ENCODE assay signal across 15 mouse cellular contexts in the genomic region with DNA sequence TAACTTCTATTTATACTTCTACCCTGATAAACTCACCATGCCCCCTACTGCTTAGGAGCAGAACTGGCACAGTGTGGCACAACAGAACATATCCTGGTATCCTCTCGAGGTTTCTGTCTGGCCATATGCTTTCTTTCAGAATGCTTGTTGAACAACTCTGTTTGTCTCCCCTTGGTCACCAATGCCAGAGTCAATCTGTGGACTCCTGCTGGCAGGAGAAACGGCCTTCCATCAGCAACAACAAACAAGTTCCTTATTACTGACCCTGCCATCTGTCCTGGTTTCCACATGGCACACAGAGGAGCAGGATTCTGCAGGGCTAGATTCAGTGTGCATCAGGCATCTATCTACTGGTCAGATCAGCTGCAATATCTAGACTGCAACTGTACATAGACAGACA.
DNase-seq lines count a peak whose midpoint lies in the region; ATAC-seq and TF ChIP-seq lines count a peak whose summit lies in the region.
"Had no signal": no experiment of that assay in that cellular context is flagged by ENCODE, and none has a peak within 500 bp of the region (broad histone marks: within the 10 kb centered on the region; RNA-seq: fewer than 3 reads in every experiment).

No protein-coding gene starts in this region.

- H3K9ac ChIP-seq in forebrain, embryonic 16.5 days (replicated peaks; ENCODE audit: low read depth, low read length): no peak overlapping the region
- no peak overlapping the region for H3K9ac ChIP-seq in kidney, embryonic 14.5 days (ENCODE audit: low read depth, low read length)
- H3K9ac ChIP-seq: heart, embryonic 13.5 days had no signal

- peak; percentile 61 for ATAC-seq in forebrain, embryonic 16.5 days
- ATAC-seq in kidney, embryonic 14.5 days (ENCODE audit: low FRiP score, low TSS enrichment): no peak
- ATAC-seq: midbrain, embryonic 16.5 days had no signal

- no peak overlapping the region for H3K4me3 ChIP-seq in layer of hippocampus, adult 2 months
- H3K4me3 ChIP-seq in cerebellum, adult 2 months (replicated peaks; ENCODE audit: insufficient read depth, low read depth, low read length): no peak overlapping the region
- H3K4me3 ChIP-seq in forebrain, embryonic 16.5 days (replicated peaks; ENCODE audit: low read length): no peak overlapping the region
- H3K4me3 ChIP-seq in limb, embryonic 10.5 days: no peak overlapping the region
- H3K4me3 ChIP-seq in kidney, embryonic 14.5 days (ENCODE audit: low read length): no peak overlapping the region
- H3K4me3 ChIP-seq: embryonic facial prominence, embryonic 10.5 days; heart, embryonic 13.5 days had no signal

- TF ChIP-seq POLR2A in cerebellum, adult 2 months (IDR thresholded peaks at IDR 0.05; ENCODE audit: borderline replicate concordance, insufficient read depth, low read length): no peak

- peak; percentile 11 for DNase-seq in adrenal gland, adult 2 months
- DNase-seq in adrenal gland, postnatal 4 days (ENCODE audit: low spot score in 2 of 2): no peak
- peak in 1 of 2 experiments; percentile 3 for DNase-seq in layer of hippocampus, adult 2 months (ENCODE audit: low spot score in 2 of 2)
- no peak for DNase-seq in layer of hippocampus, postnatal 25 days (ENCODE audit: extremely low spot score in 1 of 2, low spot score in 1 of 2)
- DNase-seq in cerebellum, adult 2 months: peak; percentile 66 to 88
- no peak for DNase-seq in limb, embryonic 10.5 days (ENCODE audit: low spot score)
- DNase-seq: gastrocnemius, postnatal 14 days; kidney, postnatal 25 days; right cerebral cortex, adult 18-20 months had no signal

- 4% methylated on average over 2 of the region's 2 CpGs for WGBS in cerebellum, adult 2 months
- 47% methylated on average over 2 of the region's 2 CpGs for WGBS in forebrain, embryonic 16.5 days
- 72% methylated on average over 2 of the region's 2 CpGs for WGBS in limb, embryonic 10.5 days
- WGBS in kidney, embryonic 14.5 days: 59% methylated on average over 2 of the region's 2 CpGs

- no peak overlapping the region for H3K4me2 ChIP-seq in forebrain, embryonic 16.5 days (ENCODE audit: low read length)
- H3K4me2 ChIP-seq in kidney, embryonic 14.5 days (replicated peaks; ENCODE audit: low read depth, low read length): no peak overlapping the region
- H3K4me2 ChIP-seq: heart, embryonic 13.5 days; liver, embryonic 11.5 days had no signal

- peaks cover 10% of the 10 kb centered on the region for H3K4me1 ChIP-seq in cerebellum, adult 2 months (ENCODE audit: control insufficient read depth, insufficient read depth, low read length)
- H3K4me1 ChIP-seq in forebrain, embryonic 16.5 days (replicated peaks; ENCODE audit: control insufficient read depth, insufficient read depth, low read length): no peaks in the 10 kb centered on the region
- no peaks in the 10 kb centered on the region for H3K4me1 ChIP-seq in limb, embryonic 10.5 days
- no peaks in the 10 kb centered on the region for H3K4me1 ChIP-seq in kidney, embryonic 14.5 days (ENCODE audit: control insufficient read depth, insufficient read depth, low read length)
- H3K4me1 ChIP-seq: heart, embryonic 13.5 days had no signal

- H3K36me3 ChIP-seq in forebrain, embryonic 16.5 days (ENCODE audit: control insufficient read depth, insufficient read depth): no peaks in the 10 kb centered on the region
- no peaks in the 10 kb centered on the region for H3K36me3 ChIP-seq in limb, embryonic 10.5 days
- H3K36me3 ChIP-seq in kidney, embryonic 14.5 days (ENCODE audit: control insufficient read depth, insufficient read depth, low read length): no peaks in the 10 kb centered on the region
- H3K36me3 ChIP-seq: embryonic facial prominence, embryonic 10.5 days; heart, embryonic 13.5 days had no signal

- H3K9me3 ChIP-seq in forebrain, embryonic 16.5 days (ENCODE audit: control insufficient read depth, low read length): no peaks in the 10 kb centered on the region
- H3K9me3 ChIP-seq in limb, embryonic 10.5 days (replicated peaks): no peaks in the 10 kb centered on the region
- H3K9me3 ChIP-seq in kidney, embryonic 14.5 days (ENCODE audit: control insufficient read depth, low read length): no peaks in the 10 kb centered on the region
- H3K9me3 ChIP-seq: embryonic facial prominence, embryonic 10.5 days; heart, embryonic 13.5 days had no signal

- peak; percentile 69 for TF ChIP-seq CTCF in layer of hippocampus, adult 2 months (conservative IDR thresholded peaks at IDR 0.05)
- peak; percentile 32; the same call in 1 of the 2 replicates for TF ChIP-seq CTCF in cerebellum, adult 2 months (IDR thresholded peaks at IDR 0.05; ENCODE audit: borderline replicate concordance, insufficient read depth, low read depth, low read length)

- no peak overlapping the region for H3K27ac ChIP-seq in layer of hippocampus, adult 2 months
- no peak overlapping the region for H3K27ac ChIP-seq in cerebellum, adult 2 months (ENCODE audit: insufficient read depth, low read length)
- no peak overlapping the region for H3K27ac ChIP-seq in forebrain, embryonic 16.5 days (ENCODE audit: low read length)
- no peak overlapping the region for H3K27ac ChIP-seq in limb, embryonic 10.5 days
- no peak overlapping the region for H3K27ac ChIP-seq in kidney, embryonic 14.5 days (ENCODE audit: low read depth, low read length)
- H3K27ac ChIP-seq: embryonic facial prominence, embryonic 10.5 days; heart, embryonic 13.5 days had no signal

- no peaks in the 10 kb centered on the region for H3K27me3 ChIP-seq in cerebellum, adult 2 months (ENCODE audit: control insufficient read depth, insufficient read depth, low read length)
- H3K27me3 ChIP-seq in forebrain, embryonic 16.5 days (replicated peaks; ENCODE audit: control insufficient read depth, insufficient read depth, low read length): no peaks in the 10 kb centered on the region
- H3K27me3 ChIP-seq in limb, embryonic 10.5 days (ENCODE audit: low read depth, poor library complexity, severe bottlenecking): no peaks in the 10 kb centered on the region
- no peaks in the 10 kb centered on the region for H3K27me3 ChIP-seq in kidney, embryonic 14.5 days (ENCODE audit: control insufficient read depth, insufficient read depth, low read length)
- H3K27me3 ChIP-seq: heart, embryonic 13.5 days had no signal

Comparison
In these comparisons a context has a peak if more than half of its experiments do, and no peak if none do; other contexts are left out.
1. DNase-seq: peak in adrenal gland, adult 2 months (single experiment) and cerebellum, adult 2 months (2 of 2); none in adrenal gland, postnatal 4 days (0 of 2), layer of hippocampus, postnatal 25 days (0 of 2) and limb, embryonic 10.5 days (single experiment).